Mouse (Mus musculus) myocyte (in vitro differentiated cells): ENCODE measurements around the gene Pde4d.

Experiments used
- CEBPB ChIP-seq: IDR thresholded peaks from 2 replicates; pipeline ENCODE4 v1.6.1; 2011; ENCODE audit warnings: mild to moderate bottlenecking, moderate library complexity; ENCODE audit not compliant: poor library complexity, insufficient read depth, severe bottlenecking
- E2F4 ChIP-seq: IDR thresholded peaks from one replicate; pipeline ENCODE4 v1.6.1; 2011; ENCODE audit warnings: mild to moderate bottlenecking, control low read depth, moderate library complexity; ENCODE audit not compliant: insufficient read depth
- MAX ChIP-seq: IDR thresholded peaks from one replicate; pipeline ENCODE4 v1.6.1; 2011; ENCODE audit warnings: low read depth, mild to moderate bottlenecking, control low read depth
- MYOD1 ChIP-seq, 3 experiments: IDR thresholded peaks; one replicate each; pipeline ENCODE4 v1.6.1; 2011; ENCODE audit warnings: control low read depth in 2 of 3, low read depth in 2 of 3, mild to moderate bottlenecking in 2 of 3, moderate library complexity in 1 of 3; ENCODE audit not compliant: insufficient read length in 2 of 3, control insufficient read depth in 1 of 3
- MYOG ChIP-seq, 3 experiments: IDR thresholded peaks; one replicate each; pipeline ENCODE4 v1.6.1; 2011; ENCODE audit warnings: control low read depth in 2 of 3, low read depth in 2 of 3, mild to moderate bottlenecking in 2 of 3; ENCODE audit not compliant: insufficient read length in 2 of 3, control insufficient read depth in 1 of 3, insufficient read depth in 1 of 3
- POLR2A ChIP-seq: IDR thresholded peaks from one replicate; pipeline ENCODE4 v1.6.1; 2011; ENCODE audit warnings: low read depth, mild to moderate bottlenecking, control low read depth, moderate library complexity; ENCODE audit not compliant: insufficient read length
- POLR2AphosphoS2 ChIP-seq: IDR thresholded peaks from one replicate; pipeline ENCODE4 v1.6.1; 2011; ENCODE audit warnings: low read depth, control low read depth; ENCODE audit not compliant: insufficient read length
- REST ChIP-seq: IDR thresholded peaks from one replicate; pipeline ENCODE4 v1.6.1; 2011; ENCODE audit warnings: mild to moderate bottlenecking, control low read depth, moderate library complexity; ENCODE audit not compliant: insufficient read depth, insufficient read length
- SRF ChIP-seq: IDR thresholded peaks from one replicate; pipeline ENCODE4 v1.6.1; 2011; ENCODE audit warnings: low read depth; ENCODE audit not compliant: control insufficient read depth, insufficient read length
- TCF12 ChIP-seq: IDR thresholded peaks from one replicate; pipeline ENCODE4 v1.6.1; 2011; ENCODE audit warnings: mild to moderate bottlenecking, control low read depth; ENCODE audit not compliant: poor library complexity, insufficient read depth, severe bottlenecking
- TCF3 ChIP-seq: IDR thresholded peaks from one replicate; pipeline ENCODE4 v1.6.1; 2011; ENCODE audit warnings: low read depth, control low read depth; ENCODE audit not compliant: insufficient read length
- USF1 ChIP-seq: IDR thresholded peaks from one replicate; pipeline ENCODE4 v1.6.1; 2011; ENCODE audit warnings: low read depth, mild to moderate bottlenecking, control low read depth, moderate library complexity

DNA sequence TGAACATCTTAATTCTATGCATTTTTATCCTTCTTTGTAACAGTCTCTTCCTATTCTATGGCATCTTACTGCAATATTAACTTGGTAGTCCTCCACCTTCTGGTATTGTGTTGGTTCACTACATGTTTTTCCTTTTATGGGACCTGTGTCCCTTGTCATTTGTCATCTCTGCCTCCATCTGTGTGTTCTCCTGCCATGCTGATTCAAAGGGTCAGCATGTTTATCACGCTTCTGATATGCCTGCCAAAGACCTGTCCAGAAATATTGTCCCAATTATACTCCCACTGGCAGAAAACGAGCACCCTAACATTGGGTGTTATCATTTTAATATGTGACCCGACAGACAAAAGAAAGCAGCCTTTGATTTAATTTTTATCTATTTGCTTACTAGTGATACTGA, 386.6 kb downstream of the Pde4d start:
- TF ChIP-seq E2F4, result no peak
- TF ChIP-seq POLR2A, result no peak
- TF ChIP-seq TCF12, result no peak
- no peak for TF ChIP-seq MYOD1 (IDR thresholded peaks at IDR 0.05; ENCODE audit: control insufficient read depth in 1 of 3, insufficient read length in 2 of 3, low read depth in 2 of 3)
- no peak for TF ChIP-seq MAX
- TF ChIP-seq SRF, result no peak
- no peak for TF ChIP-seq TCF3
- TF ChIP-seq MYOG (IDR thresholded peaks at IDR 0.05; ENCODE audit: control insufficient read depth in 1 of 3, insufficient read depth in 1 of 3, insufficient read length in 2 of 3, low read depth in 2 of 3), result no peak
- no peak for TF ChIP-seq CEBPB
- no peak for TF ChIP-seq REST
- TF ChIP-seq POLR2AphosphoS2, result no peak
- TF ChIP-seq USF1, result no peak
